Mouse (Mus musculus): Measurements from ENCODE around the gene Pex7.

Pex7 gene

GRCm38 (mm10) chr10:19815371-19815770 lies 92.1 kb downstream of the Pex7 start:
- in situ Hi-C loops (cut with MseI, MboI): no loop called here

GRCm38 (mm10) chr10:19811436-19812172 lies 95.9 kb downstream of the Pex7 start:
- in situ Hi-C loops (cut with MseI, MboI): no loop called here

- in situ Hi-C loops (cut with MseI, MboI): no loop called here
These were observed 102.7 kb downstream of the Pex7 start for GRCm38 (mm10) chr10:19804763-19805162.

Data from mouse trophoblast stem cell (cell line).